Mouse (Mus musculus): Measurements from ENCODE around the gene Enpp4.
A peak's percentile ranks its signal among the peaks of the same experiment; 100 is the strongest.

Enpp4 gene

GRCm38 (mm10) chr17:44105287-44106138 is at the start of gene Enpp4:
Gene Enpp4, minus strand, starts transcription at chr17:44105809.
- DNase-seq (ENCODE audit: low spot score): peak; percentile 89

- no peak for DNase-seq (ENCODE audit: low spot score)
These were observed 49.6 kb upstream of the Enpp4 start for GRCm38 (mm10) chr17:44155204-44155603.

GRCm38 (mm10) chr17:44153871-44154270 is 48.3 kb upstream of the Enpp4 start:
- DNase-seq (ENCODE audit: low spot score): no peak

- DNase-seq (ENCODE audit: low spot score): no peak
These were observed 46.3 kb upstream of the Enpp4 start for GRCm38 (mm10) chr17:44151889-44152288.

- no peak for DNase-seq (ENCODE audit: low spot score)
These were observed 45.5 kb upstream of the Enpp4 start for GRCm38 (mm10) chr17:44151130-44151529.

- DNase-seq (ENCODE audit: low spot score): no peak
These were observed 42.7 kb upstream of the Enpp4 start for GRCm38 (mm10) chr17:44148109-44148846.

- no peak for DNase-seq (ENCODE audit: low spot score)
These were observed 40.2 kb upstream of the Enpp4 start for GRCm38 (mm10) chr17:44145806-44146205.

- DNase-seq (ENCODE audit: low spot score): no peak
These were observed 31.4 kb upstream of the Enpp4 start for GRCm38 (mm10) chr17:44136863-44137640.

- no peak for DNase-seq (ENCODE audit: low spot score)
These were observed 30.4 kb upstream of the Enpp4 start for GRCm38 (mm10) chr17:44136018-44136417.

GRCm38 (mm10) chr17:44134545-44134944 is 28.9 kb upstream of the Enpp4 start:
- no peak for DNase-seq (ENCODE audit: low spot score)

GRCm38 (mm10) chr17:44134106-44134505 is 28.5 kb upstream of the Enpp4 start:
- no peak for DNase-seq (ENCODE audit: low spot score)

GRCm38 (mm10) chr17:44130429-44130828 is 24.8 kb upstream of the Enpp4 start:
- DNase-seq (ENCODE audit: low spot score): peak; percentile 41

GRCm38 (mm10) chr17:44129092-44129750 is 23.6 kb upstream of the Enpp4 start:
- no peak for DNase-seq (ENCODE audit: low spot score)

GRCm38 (mm10) chr17:44121366-44122100 is 15.9 kb upstream of the Enpp4 start:
- no peak for DNase-seq (ENCODE audit: low spot score)

GRCm38 (mm10) chr17:44118231-44118630 is 12.6 kb upstream of the Enpp4 start:
- DNase-seq (ENCODE audit: low spot score): no peak

- DNase-seq (ENCODE audit: low spot score): no peak
These were observed 12.1 kb upstream of the Enpp4 start for GRCm38 (mm10) chr17:44117721-44118120.

GRCm38 (mm10) chr17:44116584-44116983 is 11.0 kb upstream of the Enpp4 start:
- no peak for DNase-seq (ENCODE audit: low spot score)

- DNase-seq (ENCODE audit: low spot score): no peak
These were observed 2.7 kb upstream of the Enpp4 start for GRCm38 (mm10) chr17:44108331-44108730.

- no peak for DNase-seq (ENCODE audit: low spot score)
These were observed 3.6 kb downstream of the Enpp4 start for GRCm38 (mm10) chr17:44101961-44102360.

- DNase-seq (ENCODE audit: low spot score): no peak
These were observed 4.7 kb downstream of the Enpp4 start for GRCm38 (mm10) chr17:44100906-44101305.

- DNase-seq (ENCODE audit: low spot score): no peak
These were observed 5.1 kb downstream of the Enpp4 start for GRCm38 (mm10) chr17:44100486-44100885.

All from testis, postnatal 14 days (tissue).